Mouse (Mus musculus) frontal cortex, adult 2 months (tissue): Measurements from ENCODE around the gene Pgk2. TPM values are rescaled to one million over a fixed set of nuclear protein-coding genes. Genes with fewer than 3 reads are reported as not detected.
"Not testable (repeated sequence)": the region's sequence is repeated elsewhere in the genome, so short reads cannot be mapped to it uniquely, and the experiment has no call there.

Experiments
- DNase-seq, 2 experiments: peaks; one replicate each; pipeline ENCODE4 v3.0.0; 2022; ENCODE audit warnings: low spot score in 1 of 2; ENCODE audit errors: extremely low spot score in 1 of 2
- polyA plus RNA-seq: library from polyadenylated mRNA; depleted of rRNA; stranded (reverse); fragments of >200 nt; gene quantifications from 2 replicates; pipeline ENCODE4 v1.2.3, GENCODE M21; 2012; rRNA removed

Pgk2 gene
- not detected in 2 replicates for polyA plus RNA-seq

- DNase-seq, result no peak
Measured at GRCm38 (mm10) chr17:40208540-40208939, at the start of gene Pgk2. Gene Pgk2, minus strand, starts transcription at chr17:40208640.

DNA sequence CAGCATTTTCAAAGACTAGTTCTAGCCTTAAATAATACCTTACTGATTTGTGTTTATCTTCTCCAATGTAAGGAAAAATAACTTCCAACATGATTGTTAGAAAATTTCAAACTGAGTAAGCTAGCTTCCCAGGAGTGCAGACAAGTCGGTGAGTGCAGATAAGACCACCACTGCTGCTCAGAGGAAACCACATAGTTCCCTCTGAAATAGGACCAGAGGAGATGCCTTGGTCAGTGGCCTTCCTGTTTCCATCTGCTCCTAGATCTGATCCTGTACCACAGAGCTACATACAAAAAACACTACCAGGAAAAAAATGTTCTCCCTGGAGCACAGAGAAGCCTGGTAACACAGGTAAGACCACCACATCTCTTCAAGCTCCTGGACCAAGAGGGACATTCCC, 44.0 kb upstream of the Pgk2 start:
- DNase-seq, result no peak

GRCm38 (mm10) chr17:40242135-40242534, 33.7 kb upstream of the Pgk2 start, which contains the start of gene Crisp3:
Gene Crisp3, minus strand, starts transcription at chr17:40242288.
- DNase-seq, result no peak

DNA sequence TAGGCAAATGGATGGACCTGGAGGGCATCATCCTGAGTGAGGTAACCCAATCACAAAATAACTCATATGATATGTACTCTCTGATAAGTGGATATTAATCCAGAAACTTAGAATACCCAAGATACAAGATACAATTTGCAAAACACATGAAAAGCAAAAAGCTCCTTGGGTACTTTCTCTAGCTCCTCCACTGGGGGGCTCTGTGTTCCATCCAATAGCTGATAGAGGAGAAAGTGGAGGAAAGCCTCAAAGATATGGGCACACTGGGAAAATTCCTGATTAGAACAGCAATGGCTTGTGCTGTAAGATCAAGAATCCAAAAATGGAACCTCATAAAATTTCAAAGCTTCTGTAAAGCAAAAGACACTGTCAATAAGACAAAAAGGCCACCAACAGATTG, 6.6 kb downstream of the Pgk2 start:
- not testable (repeated sequence) for DNase-seq

DNA sequence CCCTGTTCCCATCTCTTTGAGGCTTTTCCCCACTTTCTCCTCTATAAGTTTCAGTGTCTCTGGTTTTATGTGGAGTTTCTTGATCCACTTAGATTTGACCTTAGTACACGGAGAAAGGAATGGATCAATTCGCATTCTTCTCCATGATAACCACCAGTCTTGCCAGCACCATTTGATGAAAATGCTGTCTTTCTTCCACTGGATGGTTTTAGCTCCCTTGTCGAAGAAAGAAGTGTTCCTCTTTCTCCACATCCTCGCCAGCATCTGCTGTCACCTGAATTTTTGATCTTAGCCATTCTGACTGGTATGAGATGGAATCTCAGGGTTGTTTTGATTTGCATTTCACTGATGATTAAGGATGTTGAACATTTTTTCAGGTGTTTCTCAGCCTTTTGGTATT, 18.2 kb downstream of the Pgk2 start:
- DNase-seq, result not testable (repeated sequence)

- not testable (repeated sequence) for DNase-seq
Measured at GRCm38 (mm10) chr17:40157729-40158359, 50.6 kb downstream of the Pgk2 start.

Other genes starting within 250 kb of the Pgk2 start
- not detected in 2 replicates for gene AC192777.2, start 113.2 kb downstream of the Pgk2 start, polyA plus RNA-seq
- gene Crisp3, start 33.6 kb upstream of the Pgk2 start, polyA plus RNA-seq, result not detected in 2 replicates
- gene Crisp1, start 110.6 kb upstream of the Pgk2 start, polyA plus RNA-seq, result not detected in 2 replicates